Mouse (Mus musculus) subcutaneous adipose tissue, adult 2 months (tissue): ENCODE results near the gene Magt1. TPM values are rescaled to one million over a fixed set of nuclear protein-coding genes. Genes with fewer than 3 reads are reported as not detected.

ENCODE experiments used
- polyA plus RNA-seq: library from polyadenylated mRNA; depleted of rRNA; stranded (reverse); fragments of >200 nt; gene quantifications from 2 replicates; pipeline ENCODE4 v1.2.3, GENCODE M21; 2012; ENCODE audit warnings: low replicate concordance; rRNA removed

Magt1 gene
- 8.3 and 9.2 TPM in 2 replicates for polyA plus RNA-seq

GRCm38 (mm10) chrX:106011465-106012159, at the start of gene Magt1:
TSS of gene Magt1 (minus strand) at chrX:106011906.

DNA sequence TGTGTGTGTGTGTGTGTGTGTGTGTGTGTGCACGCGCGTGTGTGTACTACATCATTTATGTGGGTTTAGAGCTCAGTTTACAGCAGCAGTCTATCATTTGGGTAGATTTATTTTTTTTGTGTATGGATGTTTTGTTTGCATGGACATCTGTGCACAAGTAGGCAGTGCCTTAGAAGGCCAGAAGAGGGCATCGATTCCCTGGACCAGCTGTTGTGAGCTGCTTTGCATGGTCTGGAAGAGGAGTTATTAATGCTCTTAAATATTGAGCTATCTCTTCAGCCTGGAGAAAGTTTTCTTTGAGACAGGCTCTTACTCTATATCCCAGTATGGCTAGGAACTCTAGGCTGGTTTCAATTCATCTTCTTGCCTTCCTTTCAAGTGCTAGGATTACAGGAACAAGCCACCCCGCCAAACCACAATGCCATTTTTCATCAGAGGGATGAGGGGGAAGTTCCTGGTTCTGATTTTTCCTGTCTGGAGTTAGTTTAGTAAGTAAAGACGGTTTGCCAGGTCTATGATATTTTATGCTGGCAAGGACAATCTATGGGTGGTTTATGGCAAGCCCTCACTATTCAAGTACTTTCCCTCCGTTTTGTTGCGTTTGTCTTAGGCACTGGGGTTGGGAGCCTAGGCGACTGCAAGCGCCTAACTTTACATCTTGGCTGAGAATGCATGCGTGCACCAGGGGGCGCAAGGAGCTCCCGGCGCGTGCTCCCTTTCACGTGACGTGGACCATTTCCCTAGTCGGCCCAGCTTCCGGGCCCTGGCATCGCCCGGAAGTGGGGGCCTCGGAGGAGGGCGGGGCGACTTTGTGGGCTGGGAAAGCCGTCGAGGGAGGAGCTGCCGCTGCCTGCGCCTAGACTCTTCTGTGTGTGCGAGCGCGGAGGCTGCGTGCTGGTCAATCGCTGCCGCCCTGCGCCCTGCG, 15.0 kb upstream of the Magt1 start, which contains the start of gene Atp7a:
Gene Atp7a, plus strand, starts transcription at position 859 of the 925 bp plus-strand sequence.

DNA sequence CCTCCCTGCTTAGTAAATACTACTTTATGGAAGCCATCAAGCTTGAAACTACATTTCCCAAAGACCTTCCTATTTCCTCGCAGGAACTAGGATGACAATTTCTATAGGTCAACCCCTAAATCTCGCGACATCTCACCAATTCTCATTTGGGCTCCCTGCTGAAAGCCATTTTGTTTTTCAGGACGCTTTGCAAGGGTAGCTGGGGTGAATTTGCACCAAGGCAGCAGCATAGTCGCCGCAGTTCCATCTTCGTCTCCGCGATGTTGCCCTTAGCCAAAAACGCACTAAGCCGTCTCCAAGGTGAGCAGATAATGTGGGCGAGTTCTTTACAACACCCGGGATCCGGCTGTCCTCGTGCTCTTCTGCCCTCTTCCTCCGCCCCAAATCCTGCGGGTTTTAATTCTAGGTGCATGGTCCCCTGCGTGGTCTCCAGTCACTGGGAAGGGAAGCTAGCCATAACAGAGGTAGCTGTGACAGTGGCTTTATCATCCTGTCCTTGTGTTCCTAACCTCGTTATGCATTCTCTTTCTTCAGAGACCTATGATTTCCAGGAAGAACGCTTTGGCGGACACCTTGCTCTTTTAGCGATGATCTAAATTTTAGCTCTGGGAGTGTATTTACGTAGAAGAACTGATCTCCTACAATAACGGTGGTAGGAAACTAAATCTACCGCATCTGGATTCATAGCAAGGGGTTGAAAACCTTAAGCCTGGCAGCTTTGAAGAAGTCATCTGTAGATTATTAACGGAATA, 4.0 kb upstream of the Magt1 start, which contains the start of gene Cox7b:
Gene Cox7b, plus strand, starts transcription at position 130 of the 752 bp plus-strand sequence.

DNA sequence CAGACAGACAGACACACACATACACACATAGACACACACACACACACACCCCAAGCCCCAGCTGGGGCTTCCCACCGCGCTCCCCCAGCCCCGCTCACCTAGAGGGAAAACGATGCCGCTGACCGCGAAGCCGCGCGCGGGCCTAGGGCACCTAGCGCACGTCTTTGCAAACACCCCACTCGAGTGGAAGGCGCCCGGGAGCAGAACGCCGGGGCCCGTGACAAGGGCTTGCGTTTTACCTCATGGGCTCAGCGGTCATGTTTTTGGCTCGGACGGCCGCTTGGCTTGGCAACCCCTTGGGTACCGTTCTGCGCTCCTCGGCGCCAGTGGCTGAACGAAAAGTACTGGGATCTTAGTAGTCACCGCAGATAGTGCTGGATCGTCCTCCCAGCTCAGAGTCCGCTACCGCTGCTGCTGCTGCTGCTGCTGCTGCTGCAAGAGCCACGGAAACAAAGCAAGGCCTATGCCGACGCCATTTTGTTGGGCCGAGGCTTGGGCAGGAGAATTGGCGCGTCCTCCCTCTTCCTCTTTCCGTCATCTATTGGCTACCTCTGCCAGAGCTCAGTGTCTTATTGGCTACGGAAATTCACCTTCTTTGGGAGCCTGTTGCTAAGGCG, 82.7 kb downstream of the Magt1 start, which contains the start of gene Atrx:
Gene Atrx, minus strand, starts transcription at position 543 of the 617 bp plus-strand sequence.

Other genes with a start within 250 kb of the Magt1 start
- gene Fgf16, start 247.6 kb downstream of the Magt1 start, polyA plus RNA-seq = 0.16 and 1.1 TPM in 2 replicates
- gene Atrx, start 82.5 kb downstream of the Magt1 start, polyA plus RNA-seq = 21.8 and 62.9 TPM in 2 replicates
- gene Cox7b, start 3.8 kb upstream of the Magt1 start, polyA plus RNA-seq = 253 and 405 TPM in 2 replicates
- 4.1 and 6.9 TPM in 2 replicates for gene Atp7a, start 15.4 kb upstream of the Magt1 start, polyA plus RNA-seq
- gene Tlr13, start 131.3 kb upstream of the Magt1 start, polyA plus RNA-seq = 1.1 and 2.1 TPM in 2 replicates
- gene Pgk1, start 175.2 kb upstream of the Magt1 start, polyA plus RNA-seq = 135 and 159 TPM in 2 replicates
- 7.4 and 8.2 TPM in 2 replicates for gene Taf9b, start 209.3 kb upstream of the Magt1 start, polyA plus RNA-seq
- not detected in 2 replicates for gene Fnd3c2, start 243.5 kb upstream of the Magt1 start, polyA plus RNA-seq